Mouse (Mus musculus): Measurements from ENCODE around the gene Gm597. TPM values are rescaled to one million over a fixed set of nuclear protein-coding genes. Genes with fewer than 3 reads are reported as not detected.

Gene Gm597
- polyA plus RNA-seq (2015; fragmentation: Nextera tagmentation; extraction: Ambion mirVana) = not detected in 2 replicates

DNA sequence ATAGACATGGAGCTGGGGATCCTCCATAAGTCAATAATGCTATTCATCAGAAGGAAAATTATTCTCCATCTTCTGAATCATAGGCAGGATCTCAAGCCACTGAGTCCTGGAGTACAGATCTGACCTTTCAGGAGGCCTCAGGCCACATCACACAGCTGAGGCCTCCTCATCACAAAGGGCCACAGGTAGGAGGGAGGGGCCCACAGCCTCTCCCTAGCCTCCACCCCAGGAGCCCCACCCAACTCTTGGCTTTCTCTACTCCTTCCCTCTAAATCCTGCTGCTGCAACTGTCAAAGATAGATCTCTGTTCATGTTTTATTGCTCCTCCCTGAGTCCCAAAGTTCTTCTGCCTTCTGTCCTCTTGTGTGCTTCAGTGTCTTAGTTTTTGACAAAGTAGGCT lies at the start of gene Gm597:
Gm597 (minus strand) TSS at position 101 of the 400 bp plus-strand sequence.
- H3K9me3 ChIP-seq = no peaks in the 10 kb centered on the region
- no peaks in the 10 kb centered on the region for H3K27me3 ChIP-seq
- no peaks in the 10 kb centered on the region for H3K4me1 ChIP-seq (replicated peaks)
- H3K4me3 ChIP-seq = no peak within 1 kb of the TSS
- H3K9ac ChIP-seq = no peak within 1 kb of the TSS
- no peak within 1 kb of the TSS for H3K27ac ChIP-seq (replicated peaks)
- ATAC-seq (ENCODE audit: low read depth) = no peak
- H3K4me2 ChIP-seq = no peak within 1 kb of the TSS
- H3K36me3 ChIP-seq = no peaks in the 10 kb centered on the region

DNA sequence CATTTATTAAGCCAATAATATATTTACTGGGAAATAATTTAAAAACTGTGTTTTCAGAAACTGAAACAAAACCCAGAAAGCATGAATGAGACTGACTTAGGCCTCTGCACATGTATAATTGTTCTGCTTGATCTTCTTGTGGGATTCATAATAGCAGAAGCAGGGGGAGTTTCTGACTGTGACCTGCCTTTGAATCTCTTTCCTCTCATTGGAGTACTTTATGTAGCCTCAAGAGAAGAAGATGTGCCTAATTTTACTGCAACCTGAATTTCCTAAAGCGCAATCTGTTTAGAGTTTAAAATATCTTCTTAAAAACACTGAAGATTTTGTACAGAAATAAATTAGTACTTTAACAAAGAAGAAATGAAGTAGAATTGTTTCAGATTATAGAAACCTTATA lies 27.6 kb upstream of the Gm597 start:
- no peak for ATAC-seq (ENCODE audit: low read depth)
- WGBS = 98% methylated on average over 1 of the region's 1 CpGs

DNA sequence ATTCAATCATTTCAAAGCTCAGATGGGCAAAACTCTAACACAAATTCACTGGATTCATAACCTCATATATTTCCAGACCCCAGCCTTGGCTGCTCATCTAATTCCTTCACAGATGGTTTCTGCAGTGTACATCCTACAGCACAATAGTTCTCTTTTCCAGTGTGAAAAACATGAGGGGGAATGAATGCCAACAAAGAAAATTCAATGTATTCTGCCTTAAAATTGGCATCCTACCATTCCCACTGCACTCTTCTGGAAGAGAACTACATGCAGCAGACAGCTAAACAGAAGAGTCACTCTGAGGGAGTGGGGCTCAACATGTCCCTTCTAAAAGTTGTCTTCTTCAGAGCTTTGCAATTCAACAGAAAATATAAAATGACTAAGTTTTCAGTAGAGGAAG lies 26.6 kb upstream of the Gm597 start:
- H3K9me3 ChIP-seq = no peaks in the 10 kb centered on the region
- no peak overlapping the region for H3K9ac ChIP-seq
- H3K4me1 ChIP-seq (replicated peaks) = no peaks in the 10 kb centered on the region
- no peak overlapping the region for H3K4me2 ChIP-seq
- H3K27me3 ChIP-seq = no peaks in the 10 kb centered on the region
- no peaks in the 10 kb centered on the region for H3K36me3 ChIP-seq
- no peak overlapping the region for H3K4me3 ChIP-seq
- ATAC-seq (ENCODE audit: low read depth) = no peak
- no peak overlapping the region for H3K27ac ChIP-seq (replicated peaks)

More for the DNA sequence above, 27.6 kb upstream of the Gm597 start:
- no peak overlapping the region for H3K27ac ChIP-seq (replicated peaks)
- no peaks in the 10 kb centered on the region for H3K4me1 ChIP-seq (replicated peaks)
- H3K4me3 ChIP-seq = no peak overlapping the region
- no peak overlapping the region for H3K9ac ChIP-seq
- no peaks in the 10 kb centered on the region for H3K9me3 ChIP-seq
- H3K4me2 ChIP-seq = no peak overlapping the region
- H3K27me3 ChIP-seq = no peaks in the 10 kb centered on the region
- H3K36me3 ChIP-seq = no peaks in the 10 kb centered on the region

DNA sequence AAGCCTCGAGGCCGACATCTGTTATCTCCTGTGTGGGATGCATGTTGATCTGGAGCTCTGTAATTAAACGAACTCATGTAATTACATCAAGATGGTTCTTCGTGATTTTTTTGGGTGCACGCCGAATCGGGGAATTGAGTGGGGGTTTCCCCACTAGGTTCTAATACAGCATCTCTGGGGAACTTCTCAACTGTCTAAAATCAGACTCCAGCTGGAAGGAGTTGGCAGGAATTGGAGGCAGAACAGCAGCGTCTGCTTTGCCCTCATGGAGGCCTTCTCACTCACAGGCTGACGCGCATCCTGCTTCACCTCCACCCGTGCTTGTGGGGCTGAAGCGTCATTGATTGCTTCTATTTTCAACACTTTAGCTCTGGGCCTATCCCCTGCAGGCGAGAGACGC lies 20.8 kb upstream of the Gm597 start:
- no peaks in the 10 kb centered on the region for H3K4me1 ChIP-seq (replicated peaks)
- no peaks in the 10 kb centered on the region for H3K27me3 ChIP-seq
- no peak for ATAC-seq (ENCODE audit: low read depth)
- 87% methylated on average over 14 of the region's 14 CpGs for WGBS
- H3K9me3 ChIP-seq = no peaks in the 10 kb centered on the region
- no peak overlapping the region for H3K27ac ChIP-seq (replicated peaks)
- no peak overlapping the region for H3K9ac ChIP-seq
- no peak overlapping the region for H3K4me2 ChIP-seq
- no peak overlapping the region for H3K4me3 ChIP-seq
- H3K36me3 ChIP-seq = no peaks in the 10 kb centered on the region

Data from neural tube, embryonic 13.5 days (tissue).